Mouse (Mus musculus) limb, embryonic 13.5 days (tissue): ENCODE data around the gene Gm13698. TPM values are rescaled to one million over a fixed set of nuclear protein-coding genes. Genes with fewer than 3 reads are reported as not detected.
"Not testable (repeated sequence)": the region's sequence is repeated elsewhere in the genome, so short reads cannot be mapped to it uniquely, and the experiment has no call there.

Source experiments
- ATAC-seq: fragments of 200-750 bp; cut with Nextera tagmentation; 2 replicates; pipeline ENCODE4 v1.8.0; 2017; ENCODE audit warnings: low read depth, moderate number of reproducible peaks, moderate TSS enrichment; ENCODE audit not compliant: low FRiP score
- H3K27ac ChIP-seq: fragments of 300-500 bp; sonication (generic); 2 replicates; pipeline ENCODE4 v1.5.1; 2015; ENCODE audit warnings: inconsistent platforms, mild to moderate bottlenecking, moderate library complexity
- H3K27me3 ChIP-seq: fragments of 300-500 bp; sonication (generic); 2 replicates; pipeline ENCODE4 v1.6.1; 2015; ENCODE audit warnings: mild to moderate bottlenecking, inconsistent platforms
- H3K36me3 ChIP-seq: fragments of 300-500 bp; sonication (generic); 2 replicates; pipeline ENCODE4 v1.6.1; 2015; ENCODE audit warnings: inconsistent platforms, mild to moderate bottlenecking, moderate library complexity
- H3K4me1 ChIP-seq: fragments of 300-500 bp; sonication (generic); 2 replicates; pipeline ENCODE4 v1.6.1; 2015; ENCODE audit warnings: inconsistent platforms
- H3K4me2 ChIP-seq: fragments of 300-500 bp; sonication (generic); replicated peaks from 2 replicates; pipeline ENCODE4 v1.6.1; 2015; ENCODE audit warnings: inconsistent platforms, mild to moderate bottlenecking, moderate library complexity
- H3K4me3 ChIP-seq: fragments of 300-500 bp; sonication (generic); 2 replicates; pipeline ENCODE4 v1.5.1; 2015; ENCODE audit warnings: moderate library complexity, mild to moderate bottlenecking, inconsistent platforms
- H3K9ac ChIP-seq: fragments of 300-500 bp; sonication (generic); 2 replicates; pipeline ENCODE4 v1.6.1; 2015; ENCODE audit warnings: mild to moderate bottlenecking, inconsistent platforms
- H3K9me3 ChIP-seq: fragments of 300-500 bp; sonication (generic); 2 replicates; pipeline ENCODE4 v1.6.1; 2016; ENCODE audit warnings: inconsistent platforms
- WGBS: fragments of 180-500 bp; shearing (Covaris S2); methylation state at CpG from one replicate; pipeline ENCODE4 v1.1.7; 2015; 5-methylcytosine and 5-hydroxymethylcytosine counted together
- polyA plus RNA-seq: library from polyadenylated mRNA; unstranded; fragments of >200 nt; fragmentation: Nextera tagmentation; extraction: Ambion mirVana; gene quantifications from 2 replicates; pipeline ENCODE4 v1.2.1, GENCODE M21; 2015

Gene Gm13698
- polyA plus RNA-seq: not detected in 2 replicates

DNA sequence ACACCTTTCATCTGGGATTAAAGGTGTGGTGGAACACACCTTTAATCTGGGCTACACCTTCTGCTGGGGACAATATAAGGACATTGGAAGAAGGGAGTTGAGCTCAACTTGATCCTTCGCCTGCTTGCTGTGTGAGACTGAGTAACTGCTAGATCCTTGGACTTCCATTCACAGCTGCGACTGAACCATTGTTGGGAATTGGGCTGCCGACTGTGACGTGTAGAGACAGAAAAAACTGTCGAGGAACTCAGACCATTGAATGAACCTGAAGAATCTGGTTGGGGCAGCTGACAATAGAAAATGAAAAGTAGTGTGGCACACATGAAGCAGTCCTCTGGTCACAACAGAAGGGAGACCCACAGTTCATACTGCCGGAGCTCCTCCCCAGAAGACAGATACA is at the start of gene Gm13698:
Gm13698 (plus strand) TSS at position 301 of the 400 bp plus-strand sequence.
- not testable (repeated sequence) for H3K9ac ChIP-seq, ATAC-seq, H3K36me3 ChIP-seq, H3K9me3 ChIP-seq, H3K4me1 ChIP-seq, H3K4me3 ChIP-seq, H3K4me2 ChIP-seq, H3K27me3 ChIP-seq, H3K27ac ChIP-seq
- no CpG with 5 or more reads among the region's 6 CpGs for WGBS

DNA sequence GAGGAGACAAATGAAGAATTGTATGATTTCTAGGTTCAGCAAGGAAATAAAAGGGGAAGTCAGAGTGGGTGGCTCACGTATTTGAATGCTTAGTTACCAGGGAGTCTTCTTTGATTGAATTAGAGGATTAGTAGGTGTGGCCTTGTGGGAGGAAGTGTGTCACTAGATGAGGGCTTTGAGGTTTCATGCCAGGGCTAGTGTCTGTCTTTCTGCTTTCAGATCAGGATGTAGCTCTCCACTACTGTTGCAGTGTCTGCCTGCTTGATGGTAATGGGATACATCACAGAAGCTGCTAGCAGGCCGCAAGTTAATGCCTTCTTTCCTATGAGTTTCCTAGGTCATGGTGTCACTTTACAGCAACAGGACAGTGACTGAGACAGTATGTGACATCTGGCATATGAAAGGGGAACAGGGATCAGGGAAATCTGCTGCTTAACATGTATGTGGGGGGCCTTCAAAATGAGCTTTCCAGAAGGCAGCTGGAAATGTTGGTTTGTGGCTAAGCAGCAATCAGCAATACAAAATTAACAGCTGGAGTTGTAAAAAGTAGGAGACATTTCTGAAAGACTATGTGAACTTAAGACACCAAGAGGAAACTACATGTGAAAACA is 25.9 kb upstream of the Gm13698 start:
- no peak for ATAC-seq
- Histone ChIP-seq H3K36me3 (no peaks in the 10 kb centered on the region), H3K27me3 (no peaks in the 10 kb centered on the region), H3K4me1 (no peaks in the 10 kb centered on the region), H3K9me3 (no peaks in the 10 kb centered on the region), H3K27ac (no peak overlapping the region), H3K4me3 (no peak overlapping the region), H3K4me2 (no peak overlapping the region), H3K9ac (no peak overlapping the region)
- WGBS: 51% methylated on average over 2 of the region's 2 CpGs

DNA sequence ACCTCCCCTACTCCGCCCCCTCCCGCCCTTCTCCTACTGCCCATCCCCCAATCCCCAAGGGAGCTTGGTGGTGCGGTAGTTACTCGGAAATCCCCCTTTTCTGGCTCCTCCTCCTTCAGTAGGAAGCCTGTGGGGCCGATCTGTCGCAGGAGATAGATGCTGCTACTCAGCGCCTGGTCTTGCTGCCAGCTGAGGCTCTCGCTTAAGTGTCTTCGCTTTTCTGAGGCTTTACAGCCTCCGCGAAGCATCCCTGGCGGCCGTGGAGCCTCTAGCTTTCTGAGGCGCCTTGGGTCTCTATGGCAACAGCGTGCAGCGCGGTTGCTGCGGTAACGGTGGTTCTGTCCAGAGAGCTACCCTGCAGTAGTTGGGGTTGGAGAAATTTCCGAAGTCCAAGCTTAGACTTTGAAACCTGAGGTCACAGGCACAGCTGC is 14.5 kb upstream of the Gm13698 start, which contains the start of gene Zswim2:
Zswim2 (minus strand) TSS at position 298 of the 431 bp plus-strand sequence.
- peaks cover 8% of the 10 kb centered on the region for H3K4me1 ChIP-seq
- H3K4me2 ChIP-seq: peak within 1 kb of the TSS; percentile 70
- H3K9me3 ChIP-seq: no peaks in the 10 kb centered on the region
- H3K9ac ChIP-seq: peak within 1 kb of the TSS; percentile 46; the same call in 1 of the 2 replicates
- no peaks in the 10 kb centered on the region for H3K36me3 ChIP-seq
- H3K27me3 ChIP-seq: no peaks in the 10 kb centered on the region
- ATAC-seq: peak; percentile 91
- peak within 1 kb of the TSS; percentile 37 for H3K4me3 ChIP-seq
- no peak within 1 kb of the TSS for H3K27ac ChIP-seq
- WGBS: under 1% methylated on average over 20 of the region's 20 CpGs

DNA sequence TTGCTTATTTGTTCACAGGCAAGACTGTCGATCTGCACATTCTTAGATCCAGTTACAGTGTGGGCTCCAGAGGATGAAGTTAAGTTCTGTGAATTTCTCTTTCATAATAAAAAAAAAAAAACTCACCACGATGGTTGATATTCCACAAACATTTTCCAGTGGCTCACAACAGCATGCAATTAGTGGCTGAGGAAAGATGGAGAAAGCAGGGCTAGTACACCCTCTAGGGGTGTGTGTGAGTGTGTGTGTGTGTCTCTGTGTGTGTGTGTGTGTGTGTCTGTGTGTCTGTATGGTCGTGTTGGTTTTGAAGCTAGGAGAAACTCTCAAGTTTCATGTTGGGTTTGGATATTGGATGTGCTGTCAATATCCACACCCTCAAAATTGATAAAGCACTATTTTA is 14.1 kb upstream of the Gm13698 start:
- H3K9me3 ChIP-seq: no peaks in the 10 kb centered on the region
- 35% methylated on average over 3 of the region's 3 CpGs for WGBS
- no peak overlapping the region for H3K9ac ChIP-seq
- no peaks in the 10 kb centered on the region for H3K27me3 ChIP-seq
- no peak overlapping the region for H3K27ac ChIP-seq
- peak overlapping the region; percentile 70 for H3K4me2 ChIP-seq
- no peak for ATAC-seq
- peak overlapping the region; percentile 37 for H3K4me3 ChIP-seq
- no peaks in the 10 kb centered on the region for H3K36me3 ChIP-seq
- peaks cover 8% of the 10 kb centered on the region for H3K4me1 ChIP-seq

DNA sequence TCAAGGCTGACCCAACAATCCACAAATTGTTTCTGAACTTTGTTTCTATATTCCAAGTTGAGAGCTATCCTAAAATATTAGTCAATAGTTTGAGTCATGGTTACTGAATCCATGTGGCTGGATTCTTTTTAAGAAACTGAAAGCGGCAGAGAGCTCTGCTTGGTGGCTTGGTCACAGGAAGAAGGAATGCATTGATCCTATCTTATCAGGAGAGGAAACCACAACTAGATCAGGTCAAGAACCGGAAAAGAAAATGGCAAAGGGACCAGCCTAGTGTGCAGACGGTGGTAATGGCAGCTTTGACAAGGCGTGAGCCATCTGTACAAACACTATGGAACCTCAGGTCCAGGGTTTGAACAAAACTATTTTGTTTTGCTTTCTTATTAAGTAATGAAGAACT is 13.7 kb upstream of the Gm13698 start:
- H3K9me3 ChIP-seq: no peaks in the 10 kb centered on the region
- WGBS: 81% methylated on average over 4 of the region's 4 CpGs
- no peaks in the 10 kb centered on the region for H3K36me3 ChIP-seq
- H3K4me1 ChIP-seq: peaks cover 8% of the 10 kb centered on the region
- no peak overlapping the region for H3K27ac ChIP-seq
- H3K4me2 ChIP-seq: no peak overlapping the region
- no peak overlapping the region for H3K4me3 ChIP-seq
- no peak for ATAC-seq
- no peaks in the 10 kb centered on the region for H3K27me3 ChIP-seq
- H3K9ac ChIP-seq: no peak overlapping the region

DNA sequence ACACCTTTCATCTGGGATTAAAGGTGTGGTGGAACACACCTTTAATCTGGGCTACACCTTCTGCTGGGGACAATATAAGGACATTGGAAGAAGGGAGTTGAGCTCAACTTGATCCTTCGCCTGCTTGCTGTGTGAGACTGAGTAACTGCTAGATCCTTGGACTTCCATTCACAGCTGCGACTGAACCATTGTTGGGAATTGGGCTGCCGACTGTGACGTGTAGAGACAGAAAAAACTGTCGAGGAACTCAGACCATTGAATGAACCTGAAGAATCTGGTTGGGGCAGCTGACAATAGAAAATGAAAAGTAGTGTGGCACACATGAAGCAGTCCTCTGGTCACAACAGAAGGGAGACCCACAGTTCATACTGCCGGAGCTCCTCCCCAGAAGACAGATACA is 5.7 kb downstream of the Gm13698 start, which contains the start of gene Gm13693:
Gm13693 (plus strand) TSS at position 301 of the 400 bp plus-strand sequence.
- not testable (repeated sequence) for H3K9ac ChIP-seq, H3K27ac ChIP-seq, H3K4me3 ChIP-seq, H3K4me2 ChIP-seq, H3K4me1 ChIP-seq, H3K27me3 ChIP-seq, H3K9me3 ChIP-seq, H3K36me3 ChIP-seq, ATAC-seq
- whole genome bisulfite sequencing: no CpG with 5 or more reads among the region's 6 CpGs

DNA sequence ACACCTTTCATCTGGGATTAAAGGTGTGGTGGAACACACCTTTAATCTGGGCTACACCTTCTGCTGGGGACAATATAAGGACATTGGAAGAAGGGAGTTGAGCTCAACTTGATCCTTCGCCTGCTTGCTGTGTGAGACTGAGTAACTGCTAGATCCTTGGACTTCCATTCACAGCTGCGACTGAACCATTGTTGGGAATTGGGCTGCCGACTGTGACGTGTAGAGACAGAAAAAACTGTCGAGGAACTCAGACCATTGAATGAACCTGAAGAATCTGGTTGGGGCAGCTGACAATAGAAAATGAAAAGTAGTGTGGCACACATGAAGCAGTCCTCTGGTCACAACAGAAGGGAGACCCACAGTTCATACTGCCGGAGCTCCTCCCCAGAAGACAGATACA is 11.5 kb downstream of the Gm13698 start, which contains the start of gene Gm13695:
Gm13695 (plus strand) TSS at position 301 of the 400 bp plus-strand sequence.
- not testable (repeated sequence) for H3K27me3 ChIP-seq, H3K4me2 ChIP-seq, H3K4me3 ChIP-seq, H3K36me3 ChIP-seq, H3K4me1 ChIP-seq, H3K9me3 ChIP-seq, H3K27ac ChIP-seq, H3K9ac ChIP-seq, ATAC-seq
- no CpG with 5 or more reads among the region's 6 CpGs for WGBS

DNA sequence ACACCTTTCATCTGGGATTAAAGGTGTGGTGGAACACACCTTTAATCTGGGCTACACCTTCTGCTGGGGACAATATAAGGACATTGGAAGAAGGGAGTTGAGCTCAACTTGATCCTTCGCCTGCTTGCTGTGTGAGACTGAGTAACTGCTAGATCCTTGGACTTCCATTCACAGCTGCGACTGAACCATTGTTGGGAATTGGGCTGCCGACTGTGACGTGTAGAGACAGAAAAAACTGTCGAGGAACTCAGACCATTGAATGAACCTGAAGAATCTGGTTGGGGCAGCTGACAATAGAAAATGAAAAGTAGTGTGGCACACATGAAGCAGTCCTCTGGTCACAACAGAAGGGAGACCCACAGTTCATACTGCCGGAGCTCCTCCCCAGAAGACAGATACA is 17.3 kb downstream of the Gm13698 start, which contains the start of gene Gm13696:
Gm13696 (plus strand) TSS at position 301 of the 400 bp plus-strand sequence.
- not testable (repeated sequence) for H3K4me2 ChIP-seq, H3K36me3 ChIP-seq, H3K27me3 ChIP-seq, H3K27ac ChIP-seq, H3K9ac ChIP-seq, ATAC-seq, H3K9me3 ChIP-seq, H3K4me1 ChIP-seq, H3K4me3 ChIP-seq
- WGBS: no CpG with 5 or more reads among the region's 6 CpGs

DNA sequence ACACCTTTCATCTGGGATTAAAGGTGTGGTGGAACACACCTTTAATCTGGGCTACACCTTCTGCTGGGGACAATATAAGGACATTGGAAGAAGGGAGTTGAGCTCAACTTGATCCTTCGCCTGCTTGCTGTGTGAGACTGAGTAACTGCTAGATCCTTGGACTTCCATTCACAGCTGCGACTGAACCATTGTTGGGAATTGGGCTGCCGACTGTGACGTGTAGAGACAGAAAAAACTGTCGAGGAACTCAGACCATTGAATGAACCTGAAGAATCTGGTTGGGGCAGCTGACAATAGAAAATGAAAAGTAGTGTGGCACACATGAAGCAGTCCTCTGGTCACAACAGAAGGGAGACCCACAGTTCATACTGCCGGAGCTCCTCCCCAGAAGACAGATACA is 23.1 kb downstream of the Gm13698 start, which contains the start of gene Gm13694:
Gm13694 (plus strand) TSS at position 301 of the 400 bp plus-strand sequence.
- not testable (repeated sequence) for H3K27ac ChIP-seq, H3K27me3 ChIP-seq, H3K4me2 ChIP-seq, H3K4me1 ChIP-seq, ATAC-seq, H3K9ac ChIP-seq, H3K36me3 ChIP-seq, H3K9me3 ChIP-seq, H3K4me3 ChIP-seq
- no CpG with 5 or more reads among the region's 6 CpGs for WGBS

DNA sequence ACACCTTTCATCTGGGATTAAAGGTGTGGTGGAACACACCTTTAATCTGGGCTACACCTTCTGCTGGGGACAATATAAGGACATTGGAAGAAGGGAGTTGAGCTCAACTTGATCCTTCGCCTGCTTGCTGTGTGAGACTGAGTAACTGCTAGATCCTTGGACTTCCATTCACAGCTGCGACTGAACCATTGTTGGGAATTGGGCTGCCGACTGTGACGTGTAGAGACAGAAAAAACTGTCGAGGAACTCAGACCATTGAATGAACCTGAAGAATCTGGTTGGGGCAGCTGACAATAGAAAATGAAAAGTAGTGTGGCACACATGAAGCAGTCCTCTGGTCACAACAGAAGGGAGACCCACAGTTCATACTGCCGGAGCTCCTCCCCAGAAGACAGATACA is 28.9 kb downstream of the Gm13698 start, which contains the start of gene Gm13697:
Gm13697 (plus strand) TSS at position 301 of the 400 bp plus-strand sequence.
- not testable (repeated sequence) for H3K4me1 ChIP-seq, H3K4me2 ChIP-seq, H3K27me3 ChIP-seq, H3K4me3 ChIP-seq, H3K9me3 ChIP-seq, H3K27ac ChIP-seq, ATAC-seq, H3K36me3 ChIP-seq, H3K9ac ChIP-seq
- WGBS: no CpG with 5 or more reads among the region's 6 CpGs

DNA sequence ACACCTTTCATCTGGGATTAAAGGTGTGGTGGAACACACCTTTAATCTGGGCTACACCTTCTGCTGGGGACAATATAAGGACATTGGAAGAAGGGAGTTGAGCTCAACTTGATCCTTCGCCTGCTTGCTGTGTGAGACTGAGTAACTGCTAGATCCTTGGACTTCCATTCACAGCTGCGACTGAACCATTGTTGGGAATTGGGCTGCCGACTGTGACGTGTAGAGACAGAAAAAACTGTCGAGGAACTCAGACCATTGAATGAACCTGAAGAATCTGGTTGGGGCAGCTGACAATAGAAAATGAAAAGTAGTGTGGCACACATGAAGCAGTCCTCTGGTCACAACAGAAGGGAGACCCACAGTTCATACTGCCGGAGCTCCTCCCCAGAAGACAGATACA is 34.8 kb downstream of the Gm13698 start, which contains the start of gene Gm13691:
Gm13691 (plus strand) TSS at position 301 of the 400 bp plus-strand sequence.
- WGBS: no CpG with 5 or more reads among the region's 6 CpGs
- not testable (repeated sequence) for H3K4me3 ChIP-seq, H3K9me3 ChIP-seq, H3K27ac ChIP-seq, H3K27me3 ChIP-seq, H3K9ac ChIP-seq, H3K4me2 ChIP-seq, H3K36me3 ChIP-seq, H3K4me1 ChIP-seq, ATAC-seq

DNA sequence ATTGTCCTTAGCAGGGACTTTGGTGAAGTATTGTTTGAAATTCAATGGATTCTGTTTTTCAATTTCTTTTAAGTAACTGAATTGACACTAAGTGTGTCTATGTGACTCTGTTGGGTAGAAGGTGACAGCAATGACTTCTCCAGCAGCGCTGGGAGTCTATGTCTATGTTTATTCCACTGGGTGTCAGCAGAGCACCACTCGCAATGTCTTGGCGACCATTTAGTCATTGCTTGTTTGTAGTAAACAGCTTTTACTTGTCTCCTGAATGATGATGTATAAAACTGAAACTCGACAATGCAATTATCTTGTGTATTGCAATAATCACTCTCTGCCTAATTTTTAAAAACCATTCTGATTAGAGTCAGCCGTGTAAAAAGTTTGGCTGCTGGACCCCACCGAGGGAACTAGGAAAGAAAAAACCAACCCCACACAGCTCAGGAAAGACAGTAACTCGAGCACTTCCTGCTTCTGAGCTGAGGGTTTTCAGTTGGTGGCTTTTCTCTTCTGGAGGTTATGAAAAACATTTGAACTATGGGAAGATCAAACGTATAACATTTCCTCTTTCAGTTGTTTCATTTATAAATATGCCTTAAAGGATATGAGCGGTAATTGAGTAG is 38.3 kb downstream of the Gm13698 start:
- not testable (repeated sequence) for H3K27me3 ChIP-seq, H3K9me3 ChIP-seq, H3K27ac ChIP-seq, H3K4me1 ChIP-seq, H3K4me2 ChIP-seq, H3K4me3 ChIP-seq, ATAC-seq, H3K36me3 ChIP-seq, H3K9ac ChIP-seq
- WGBS: 48% methylated on average over 8 of the region's 9 CpGs
